Mouse (Mus musculus): ENCODE data around the gene BC052040. TPM values are rescaled to one million over a fixed set of nuclear protein-coding genes. Genes with fewer than 3 reads are reported as not detected.

Gene BC052040
- polyA plus RNA-seq, 1 experiment from 2014 or later, result 22.3 TPM

- H3K9ac ChIP-seq (ENCODE audit: low read length), result no peak overlapping the region
- H3K4me3 ChIP-seq (ENCODE audit: low read depth, low read length), result no peak overlapping the region
- no peak for DNase-seq (ENCODE audit: low spot score)
- H3K9me3 ChIP-seq (ENCODE audit: control insufficient read depth, low read length), result no peaks in the 10 kb centered on the region
- no peaks in the 10 kb centered on the region for H3K36me3 ChIP-seq (ENCODE audit: control insufficient read depth, insufficient read depth, low read length)
- H3K27ac ChIP-seq (ENCODE audit: low read depth, low read length), result no peak overlapping the region
- no peaks in the 10 kb centered on the region for H3K4me1 ChIP-seq (replicated peaks; ENCODE audit: control insufficient read depth, insufficient read depth, low read length)
- H3K4me2 ChIP-seq (ENCODE audit: low read depth, low read length, severe bottlenecking), result no peak overlapping the region
- WGBS, result 76% methylated on average over 6 of the region's 6 CpGs
- H3K27me3 ChIP-seq (ENCODE audit: control insufficient read depth, insufficient read depth, low read length), result no peaks in the 10 kb centered on the region
- no peak for ATAC-seq (replicated peaks; ENCODE audit: low FRiP score)
These were observed 232.2 kb downstream of the BC052040 start for GRCm38 (mm10) chr2:115813721-115814120.

- ATAC-seq (replicated peaks; ENCODE audit: low FRiP score) (no peak), DNase-seq (ENCODE audit: low spot score) (no peak)
- Histone ChIP-seq H3K9ac (ENCODE audit: low read length) (no peak overlapping the region), H3K9me3 (ENCODE audit: control insufficient read depth, low read length) (no peaks in the 10 kb centered on the region), H3K27ac (ENCODE audit: low read depth, low read length) (no peak overlapping the region), H3K27me3 (ENCODE audit: control insufficient read depth, insufficient read depth, low read length) (no peaks in the 10 kb centered on the region), H3K4me1 (replicated peaks; ENCODE audit: control insufficient read depth, insufficient read depth, low read length) (no peaks in the 10 kb centered on the region), H3K36me3 (ENCODE audit: control insufficient read depth, insufficient read depth, low read length) (no peaks in the 10 kb centered on the region), H3K4me2 (ENCODE audit: low read depth, low read length, severe bottlenecking) (no peak overlapping the region), H3K4me3 (ENCODE audit: low read depth, low read length) (no peak overlapping the region)
- 89% methylated on average over 6 of the region's 6 CpGs for WGBS
These were observed 236.4 kb downstream of the BC052040 start for GRCm38 (mm10) chr2:115817959-115818358.

GRCm38 (mm10) chr2:115822361-115822760, 240.8 kb downstream of the BC052040 start:
- H3K4me2 ChIP-seq (ENCODE audit: low read depth, low read length, severe bottlenecking), result no peak overlapping the region
- H3K4me1 ChIP-seq (replicated peaks; ENCODE audit: control insufficient read depth, insufficient read depth, low read length), result no peaks in the 10 kb centered on the region
- no peaks in the 10 kb centered on the region for H3K27me3 ChIP-seq (ENCODE audit: control insufficient read depth, insufficient read depth, low read length)
- no peak overlapping the region for H3K4me3 ChIP-seq (ENCODE audit: low read depth, low read length)
- H3K9ac ChIP-seq (ENCODE audit: low read length), result no peak overlapping the region
- 94% methylated on average over 5 of the region's 5 CpGs for WGBS
- DNase-seq (ENCODE audit: low spot score) (no peak), ATAC-seq (replicated peaks; ENCODE audit: low FRiP score) (no peak)
- H3K36me3 ChIP-seq (ENCODE audit: control insufficient read depth, insufficient read depth, low read length), result no peaks in the 10 kb centered on the region
- H3K27ac ChIP-seq (ENCODE audit: low read depth, low read length), result no peak overlapping the region
- no peaks in the 10 kb centered on the region for H3K9me3 ChIP-seq (ENCODE audit: control insufficient read depth, low read length)

MicroRNAs within 50 kb of the gene (microRNA counts, 519-probe panel; counts per million panel counts)
- 4,783 counts per million, percentile 47 among the panel's probes with 10 or more counts for microRNA mmu-miR-1951

Small RNAs within 50 kb of the gene (microRNA-seq; reads per million reads assigned to microRNA genes)
- not detected for gene Mir1951 (ENCODE audit: insufficient number of aligned reads)
